Mouse (Mus musculus): ENCODE data around the gene Lcor. TPM values are rescaled to one million over a fixed set of nuclear protein-coding genes. Genes with fewer than 3 reads are reported as not detected.

Gene Lcor
- polyA plus RNA-seq, 1 experiment from 2014 or later, result 14.0 TPM

- DNase-seq (ENCODE audit: low spot score) (no peak), ATAC-seq (replicated peaks; ENCODE audit: low FRiP score, low read depth) (no peak)
- no peak for TF ChIP-seq CTCF (IDR thresholded peaks at IDR 0.05; ENCODE audit: low read depth)
- no peak overlapping the region for H3K27ac ChIP-seq
- no peak overlapping the region for H3K4me2 ChIP-seq (ENCODE audit: low read length)
- H3K9me3 ChIP-seq (replicated peaks; ENCODE audit: low read length), result no peaks in the 10 kb centered on the region
- no peaks in the 10 kb centered on the region for H3K4me1 ChIP-seq (replicated peaks; ENCODE audit: insufficient read depth, low read length)
- no peaks in the 10 kb centered on the region for H3K36me3 ChIP-seq (ENCODE audit: insufficient read depth, low read length)
- WGBS, result 67% methylated on average over 10 of the region's 10 CpGs
- H3K27me3 ChIP-seq (ENCODE audit: insufficient read depth, low read length), result no peaks in the 10 kb centered on the region
- no peak overlapping the region for H3K9ac ChIP-seq (ENCODE audit: low read depth, low read length)
- no peak overlapping the region for H3K4me3 ChIP-seq (replicated peaks; ENCODE audit: low read depth, low read length)
These were observed 124.0 kb downstream of the Lcor start for GRCm38 (mm10) chr19:41606208-41606987.

- no peak for ATAC-seq (replicated peaks; ENCODE audit: low FRiP score, low read depth)
- no peak overlapping the region for H3K4me3 ChIP-seq (replicated peaks; ENCODE audit: low read depth, low read length)
- no peak overlapping the region for H3K27ac ChIP-seq
- H3K27me3 ChIP-seq (ENCODE audit: insufficient read depth, low read length), result no peaks in the 10 kb centered on the region
- no peaks in the 10 kb centered on the region for H3K9me3 ChIP-seq (replicated peaks; ENCODE audit: low read length)
- H3K36me3 ChIP-seq (ENCODE audit: insufficient read depth, low read length), result no peaks in the 10 kb centered on the region
- H3K9ac ChIP-seq (ENCODE audit: low read depth, low read length), result no peak overlapping the region
- DNase-seq (ENCODE audit: low spot score), result no peak
- no peaks in the 10 kb centered on the region for H3K4me1 ChIP-seq (replicated peaks; ENCODE audit: insufficient read depth, low read length)
- H3K4me2 ChIP-seq (ENCODE audit: low read length), result no peak overlapping the region
- no peak for TF ChIP-seq CTCF (IDR thresholded peaks at IDR 0.05; ENCODE audit: low read depth)
- WGBS, result 64% methylated on average over 6 of the region's 6 CpGs
These were observed 129.2 kb downstream of the Lcor start for GRCm38 (mm10) chr19:41611683-41612082.

Small RNA genes within 50 kb of the gene (microRNA-seq; reads per million reads assigned to microRNA genes)
- not detected for gene Mir8091

Other genes starting within 250 kb of the Lcor start
- 135 and 138 TPM in 2 replicates for gene Tm9sf3, start 218.6 kb upstream of the Lcor start, polyA plus RNA-seq (2015; fragmentation: Nextera tagmentation; extraction: Ambion mirVana)
- gene Pik3ap1, start 97.5 kb upstream of the Lcor start, polyA plus RNA-seq (2015; fragmentation: Nextera tagmentation; extraction: Ambion mirVana), result 1.3 and 1.7 TPM in 2 replicates
- 1.4 and 1.6 TPM in 2 replicates for gene Gm340, start 99.7 kb downstream of the Lcor start, polyA plus RNA-seq (2015; fragmentation: Nextera tagmentation; extraction: Ambion mirVana)